Mouse (Mus musculus) heart, postnatal 0 days (tissue): ENCODE data around the gene Prrc2a.

Source experiments
- CTCF ChIP-seq: IDR thresholded peaks from 2 replicates; pipeline ENCODE4 v1.5.1; 2016; ENCODE audit warnings: antibody characterized with exemption, control low read depth, low read depth
- EP300 ChIP-seq: IDR thresholded peaks from 2 replicates; pipeline ENCODE4 v1.6.1; 2016; ENCODE audit warnings: antibody characterized with exemption, low read depth

GRCm38 (mm10) chr17:35192924-35193323 is 28.2 kb upstream of the Prrc2a start:
- TF ChIP-seq CTCF (no peak), EP300 (no peak)
